Comparison of ENCODE assay signal across 16 mouse cellular contexts in genomic region chr11:91051646-91052045, GRCm38 (mm10).
DNase-seq lines count a peak whose midpoint lies in the region; ATAC-seq lines count a peak whose summit lies in the region.
"Had no signal": no experiment of that assay in that cellular context is flagged by ENCODE, and none has a peak within 500 bp of the region (broad histone marks: within the 10 kb centered on the region; RNA-seq: fewer than 3 reads in every experiment).

No protein-coding gene starts in this region.

- no peak overlapping the region for H3K9ac ChIP-seq in kidney, embryonic 15.5 days
- H3K9ac ChIP-seq: lung, embryonic 14.5 days had no signal

- peak; percentile 91 for ATAC-seq in kidney, embryonic 15.5 days (replicated peaks; ENCODE audit: low FRiP score)
- ATAC-seq: activated CD4-positive, CD25-positive, alpha-beta regulatory T cell, adult 4 months had no signal

- peak; percentile 40 to 42 for DNase-seq in cerebellum, postnatal 14 days
- DNase-seq in cerebellum, adult 11 months, result no peak
- no peak for DNase-seq in kidney, adult 8-10 months
- peak; percentile 9 for DNase-seq in Muller cell, postnatal 12 days (ENCODE audit: inconsistent ontology term)
- DNase-seq in forelimb bud, embryonic 11.5 days (ENCODE audit: low read depth, low spot score), result peak; percentile 20
- no peak for DNase-seq in layer of hippocampus, adult 18-20 months (ENCODE audit: low spot score in 2 of 2)
- DNase-seq in left cerebral cortex, postnatal 36 days (ENCODE audit: low spot score in 2 of 2), result no peak
- DNase-seq: adrenal gland, postnatal 36 days; kidney, adult 2 months; layer of hippocampus, adult 9-11 months; lung, embryonic 14.5 days; right cerebral cortex, postnatal 25 days; thymus, postnatal 4 days had no signal

- H3K9me3 ChIP-seq in kidney, embryonic 15.5 days (replicated peaks), result no peaks in the 10 kb centered on the region

- intact Hi-C loops in left cerebral cortex, postnatal 36 days (cut with DNase I), result no loop called here

- H3K36me3 ChIP-seq in kidney, embryonic 15.5 days, result no peaks in the 10 kb centered on the region

- no peak overlapping the region for H3K4me3 ChIP-seq in kidney, embryonic 15.5 days (replicated peaks)

- no peaks in the 10 kb centered on the region for H3K4me1 ChIP-seq in kidney, embryonic 15.5 days

- no peaks in the 10 kb centered on the region for H3K27me3 ChIP-seq in kidney, embryonic 15.5 days
- H3K27me3 ChIP-seq: CH12.LX had no signal

- no peak overlapping the region for H3K4me2 ChIP-seq in kidney, embryonic 15.5 days
- H3K4me2 ChIP-seq: lung, embryonic 14.5 days had no signal

- 16% methylated on average over 3 of the region's 3 CpGs for WGBS in kidney, embryonic 15.5 days

- H3K27ac ChIP-seq in kidney, embryonic 15.5 days, result peak overlapping the region; percentile 34

Comparison
In these comparisons a context has a peak if more than half of its experiments do, and no peak if none do; other contexts are left out.
1. DNase-seq: peak in cerebellum, postnatal 14 days (2 of 2), Muller cell, postnatal 12 days (single experiment) and forelimb bud, embryonic 11.5 days (single experiment); none in cerebellum, adult 11 months (single experiment), kidney, adult 8-10 months (0 of 2), layer of hippocampus, adult 18-20 months (0 of 2) and left cerebral cortex, postnatal 36 days (0 of 2).